Mouse (Mus musculus) testis, adult 2 months (tissue): ENCODE measurements around the gene Sorbs2.

Experiments used
- CTCF ChIP-seq: fragments of 200-500 bp; IDR thresholded peaks from 2 replicates; pipeline ENCODE4 v1.5.1; 2012; ENCODE audit warnings: low read depth, mild to moderate bottlenecking, inconsistent platforms, low read length, moderate library complexity; ENCODE audit not compliant: control insufficient read depth, insufficient read depth, insufficient replicate concordance
- POLR2A ChIP-seq: fragments of 200-500 bp; IDR thresholded peaks from 2 replicates; pipeline ENCODE4 v1.6.1; 2012; ENCODE audit warnings: low read depth, mild to moderate bottlenecking, inconsistent platforms, low read length, moderate library complexity; ENCODE audit not compliant: control insufficient read depth

GRCm38 (mm10) chr8:45457874-45458273 is 49.7 kb upstream of the Sorbs2 start:
- TF ChIP-seq POLR2A (no peak), CTCF (no peak)
